Mouse (Mus musculus): ENCODE measurements at regions not wholly inside any gene's neighbourhood (a gene's known extent, or its start where the extent isn't known, plus 50 kb on each side); places are given as distances from the start of the nearest gene placed in this dataset.

DNA sequence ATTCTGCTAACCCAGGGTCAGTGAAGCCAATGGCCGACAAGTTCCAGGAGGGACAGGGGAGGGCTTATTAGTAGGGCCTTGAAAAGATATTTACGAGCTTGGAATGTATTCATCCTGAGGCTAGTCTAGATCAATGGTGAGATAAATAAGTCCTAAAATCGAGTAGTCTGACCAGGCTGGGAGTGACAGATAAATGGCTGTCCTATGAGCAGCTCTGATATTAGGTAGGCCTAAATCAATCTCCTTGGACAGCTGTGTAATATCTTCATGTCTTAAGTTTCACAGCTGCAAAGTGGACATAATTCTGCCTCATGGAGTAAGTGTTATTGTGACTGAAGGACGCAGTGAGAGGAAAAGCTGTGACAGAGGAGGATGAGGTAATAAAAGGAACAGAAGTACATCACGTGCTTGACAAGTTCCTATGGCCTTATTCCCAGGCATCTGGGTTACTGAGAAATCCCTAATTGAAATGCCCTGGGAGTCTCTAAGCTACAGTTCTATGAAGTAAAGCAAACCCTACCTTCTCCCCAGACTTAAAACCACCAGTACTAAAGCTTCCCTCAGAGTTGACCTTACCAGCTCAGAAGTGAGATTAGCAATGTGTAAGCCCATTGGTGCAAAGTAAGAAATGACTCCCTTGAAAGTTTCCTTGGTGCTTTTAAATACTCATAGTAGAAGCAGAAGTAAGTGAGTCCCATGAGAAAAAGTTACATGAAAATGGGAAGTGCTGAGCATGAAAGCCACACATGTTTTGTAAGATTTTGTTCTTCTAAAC is 123.3 kb upstream of the Itga4 start:
- H3K4me1 ChIP-seq: no peaks in the 10 kb centered on the region
- no peak overlapping the region for H3K4me2 ChIP-seq
- H3K27ac ChIP-seq: no peak overlapping the region
- no peaks in the 10 kb centered on the region for H3K9me3 ChIP-seq
- no peaks in the 10 kb centered on the region for H3K27me3 ChIP-seq
- WGBS: 75% methylated on average over 5 of the region's 5 CpGs
- no peak for ATAC-seq (ENCODE audit: low FRiP score)
- H3K9ac ChIP-seq: no peak overlapping the region
- no peaks in the 10 kb centered on the region for H3K36me3 ChIP-seq (replicated peaks)
- H3K4me3 ChIP-seq (replicated peaks): no peak overlapping the region

DNA sequence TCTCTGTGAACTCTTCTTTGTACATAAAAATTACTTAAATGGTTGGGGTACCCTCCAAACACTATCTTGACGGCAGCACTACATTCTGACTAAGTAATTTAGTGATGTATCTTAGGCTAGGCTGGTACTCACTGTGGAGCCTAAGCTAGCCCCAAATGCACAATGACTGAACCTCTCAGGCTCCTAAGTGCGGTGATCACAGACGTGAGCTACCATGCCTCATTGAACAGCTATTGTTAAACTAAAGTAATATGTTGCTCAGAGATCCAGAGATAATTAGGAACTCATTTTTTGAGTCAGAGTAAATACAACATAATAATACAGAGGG is 122.7 kb upstream of the Itga4 start:
- Histone ChIP-seq H3K9ac (no peak overlapping the region), H3K27me3 (no peaks in the 10 kb centered on the region), H3K4me1 (no peaks in the 10 kb centered on the region), H3K4me2 (no peak overlapping the region), H3K4me3 (replicated peaks) (no peak overlapping the region), H3K27ac (no peak overlapping the region), H3K36me3 (replicated peaks) (no peaks in the 10 kb centered on the region), H3K9me3 (no peaks in the 10 kb centered on the region)
- no peak for ATAC-seq (ENCODE audit: low FRiP score)
- 64% methylated on average over 3 of the region's 3 CpGs for WGBS

DNA sequence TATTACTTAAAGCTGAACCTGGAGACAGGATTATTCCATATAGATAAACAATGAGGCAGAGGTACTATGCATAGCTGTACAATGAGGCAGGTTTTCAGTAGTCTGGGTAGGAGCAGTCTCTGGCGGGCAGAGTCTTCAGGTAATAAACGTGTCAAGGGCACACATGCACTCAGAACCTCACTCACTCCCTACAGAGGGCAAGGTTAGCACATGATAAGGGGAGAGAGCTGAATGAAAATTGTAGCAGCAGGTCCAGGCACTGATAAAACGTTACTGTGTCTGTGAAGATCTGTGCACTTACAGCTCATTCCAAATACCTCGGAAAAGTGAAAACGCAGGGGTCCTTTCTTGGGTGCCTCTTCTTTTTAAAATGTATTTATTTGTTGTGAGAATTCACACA is 120.9 kb upstream of the Itga4 start:
- no peaks in the 10 kb centered on the region for H3K36me3 ChIP-seq (replicated peaks)
- WGBS: 91% methylated on average over 5 of the region's 5 CpGs
- no peak for ATAC-seq (ENCODE audit: low FRiP score)
- H3K9ac ChIP-seq: no peak overlapping the region
- H3K4me3 ChIP-seq (replicated peaks): no peak overlapping the region
- H3K4me1 ChIP-seq: no peaks in the 10 kb centered on the region
- H3K4me2 ChIP-seq: no peak overlapping the region
- H3K9me3 ChIP-seq: no peaks in the 10 kb centered on the region
- no peaks in the 10 kb centered on the region for H3K27me3 ChIP-seq
- H3K27ac ChIP-seq: no peak overlapping the region

DNA sequence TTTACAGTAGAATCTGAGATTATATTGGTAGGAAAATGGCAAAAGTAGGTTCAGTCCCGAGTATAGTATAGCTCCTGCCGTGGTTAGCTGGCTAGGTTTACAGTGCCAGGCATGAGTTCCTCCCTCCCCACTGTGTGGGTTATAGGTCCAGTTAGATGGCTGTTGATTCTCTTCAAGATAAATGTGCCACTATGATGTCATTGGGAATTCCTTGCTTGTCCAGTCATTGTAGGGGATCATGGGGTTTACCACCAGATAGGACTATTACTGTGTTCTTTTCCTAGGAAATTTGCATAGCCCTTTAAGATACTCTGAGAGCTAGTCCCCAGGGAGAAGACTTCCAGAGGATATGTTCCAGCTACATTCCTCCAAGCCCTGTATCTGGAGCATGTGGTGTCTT is 119.2 kb upstream of the Itga4 start:
- H3K9ac ChIP-seq: no peak overlapping the region
- no peaks in the 10 kb centered on the region for H3K36me3 ChIP-seq (replicated peaks)
- no peak overlapping the region for H3K27ac ChIP-seq
- H3K4me3 ChIP-seq (replicated peaks): no peak overlapping the region
- no peak overlapping the region for H3K4me2 ChIP-seq
- H3K27me3 ChIP-seq: no peaks in the 10 kb centered on the region
- no peaks in the 10 kb centered on the region for H3K9me3 ChIP-seq
- H3K4me1 ChIP-seq: peaks cover 5% of the 10 kb centered on the region; the same call in 1 of the 2 replicates
- WGBS: 90% methylated on average over 2 of the region's 2 CpGs
- ATAC-seq (ENCODE audit: low FRiP score): no peak

DNA sequence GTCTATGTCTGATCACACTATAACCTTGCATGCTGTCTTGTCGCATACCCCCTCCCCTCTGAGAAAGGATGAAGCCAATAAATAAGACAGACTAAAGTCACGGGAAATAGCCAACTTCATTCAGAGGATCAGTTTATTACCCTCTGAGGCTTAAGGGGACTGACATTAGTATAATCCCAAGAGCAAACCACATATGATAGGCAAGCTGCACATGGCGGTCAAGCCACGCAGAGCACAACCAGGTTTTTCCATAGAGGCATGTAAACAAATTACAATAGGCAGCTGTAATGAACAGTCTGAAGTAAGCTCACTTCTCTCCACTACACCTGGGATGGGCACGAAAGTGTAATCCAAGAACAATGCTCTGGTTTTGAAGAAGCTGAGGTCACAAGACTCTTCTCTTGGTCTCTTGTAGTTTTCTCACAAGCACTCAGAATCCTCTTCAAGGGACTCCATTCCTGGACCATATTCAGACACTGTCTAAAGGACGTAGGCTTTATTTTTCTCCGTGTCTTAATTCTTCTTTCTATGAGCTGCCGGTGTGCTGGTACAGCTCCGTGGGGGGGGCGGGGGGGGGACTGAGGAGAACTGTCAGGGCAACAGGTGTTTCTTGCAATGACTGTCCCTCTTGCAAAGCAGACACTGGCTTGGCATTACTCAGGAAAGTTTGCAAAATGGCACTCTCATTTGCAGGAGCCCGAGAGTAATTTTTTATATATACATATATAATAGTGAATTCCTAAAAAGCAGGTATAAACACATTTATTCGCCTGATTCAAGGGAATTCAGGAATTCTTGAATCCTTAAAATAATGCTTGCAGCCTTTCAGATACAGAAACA is 118.4 kb upstream of the Itga4 start:
- Histone ChIP-seq H3K4me3 (replicated peaks) (no peak overlapping the region), H3K9me3 (no peaks in the 10 kb centered on the region), H3K9ac (no peak overlapping the region), H3K4me1 (peaks cover 5% of the 10 kb centered on the region; the same call in 1 of the 2 replicates), H3K36me3 (replicated peaks) (no peaks in the 10 kb centered on the region), H3K27ac (no peak overlapping the region), H3K4me2 (no peak overlapping the region), H3K27me3 (no peaks in the 10 kb centered on the region)
- 90% methylated on average over 12 of the region's 12 CpGs for WGBS
- no peak for ATAC-seq (ENCODE audit: low FRiP score)

DNA sequence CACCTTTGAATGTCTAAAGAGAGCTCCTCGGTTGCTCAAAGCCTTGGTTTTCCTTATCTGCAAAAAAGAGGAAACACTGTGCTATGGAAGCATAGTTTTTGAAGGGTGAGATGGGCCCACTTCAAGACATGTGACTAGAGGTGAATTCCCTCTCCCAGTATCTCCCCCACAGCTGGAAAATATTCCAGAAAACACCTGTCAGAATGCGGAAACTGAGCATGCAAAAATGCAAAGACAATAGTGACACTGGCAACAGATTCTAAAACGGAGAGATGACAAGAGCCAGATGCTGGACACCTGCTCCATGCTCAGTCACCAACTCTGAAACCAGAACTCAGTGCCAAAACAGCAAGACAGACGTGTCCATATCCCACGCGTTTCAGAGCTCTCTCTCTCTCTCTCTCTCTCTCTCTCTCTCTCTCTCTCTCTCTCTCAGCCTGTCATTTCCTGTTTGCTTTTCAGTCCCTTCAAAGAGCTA is 117.5 kb upstream of the Itga4 start:
- Histone ChIP-seq H3K27ac (no peak overlapping the region), H3K4me3 (replicated peaks) (no peak overlapping the region), H3K9me3 (no peaks in the 10 kb centered on the region), H3K27me3 (no peaks in the 10 kb centered on the region), H3K4me2 (no peak overlapping the region), H3K9ac (no peak overlapping the region), H3K36me3 (replicated peaks) (no peaks in the 10 kb centered on the region), H3K4me1 (peaks cover 5% of the 10 kb centered on the region; the same call in 1 of the 2 replicates)
- no peak for ATAC-seq (ENCODE audit: low FRiP score)
- WGBS: 77% methylated on average over 6 of the region's 6 CpGs

DNA sequence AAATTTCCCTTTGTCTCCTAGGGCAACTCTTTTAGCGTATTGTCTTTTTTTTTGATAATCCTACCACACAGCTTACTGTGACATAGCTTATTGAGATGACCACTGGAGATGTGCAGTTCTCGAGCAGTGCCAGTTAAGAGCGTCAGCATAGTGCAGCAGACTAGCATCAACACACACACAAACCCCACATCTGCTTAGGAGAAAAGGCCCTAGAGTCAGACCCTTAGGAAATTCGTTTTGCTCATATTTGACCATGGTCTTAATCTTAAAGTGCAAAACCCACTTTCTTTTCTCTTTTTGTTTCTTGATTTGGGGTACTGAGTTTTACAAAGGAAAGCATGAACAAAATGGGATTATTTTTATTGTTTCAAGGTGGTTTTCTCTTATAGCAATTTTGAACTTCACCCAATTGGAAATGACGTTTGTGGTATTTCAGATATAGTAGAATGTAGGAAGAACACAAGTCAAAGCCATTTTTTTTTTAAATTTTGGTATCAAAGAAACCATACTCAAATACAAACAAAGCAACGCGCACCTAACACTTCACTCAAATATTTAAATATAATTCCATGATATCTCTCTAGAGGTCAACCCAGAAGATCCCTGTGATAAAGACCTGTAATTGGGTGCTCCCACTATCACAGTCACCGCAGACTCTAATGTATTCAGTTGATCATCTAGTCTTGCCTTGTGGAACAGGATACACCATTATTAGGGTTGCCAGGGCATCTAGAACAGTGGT is 116.7 kb upstream of the Itga4 start:
- WGBS: 85% methylated on average over 8 of the region's 8 CpGs
- H3K36me3 ChIP-seq (replicated peaks): no peaks in the 10 kb centered on the region

DNA sequence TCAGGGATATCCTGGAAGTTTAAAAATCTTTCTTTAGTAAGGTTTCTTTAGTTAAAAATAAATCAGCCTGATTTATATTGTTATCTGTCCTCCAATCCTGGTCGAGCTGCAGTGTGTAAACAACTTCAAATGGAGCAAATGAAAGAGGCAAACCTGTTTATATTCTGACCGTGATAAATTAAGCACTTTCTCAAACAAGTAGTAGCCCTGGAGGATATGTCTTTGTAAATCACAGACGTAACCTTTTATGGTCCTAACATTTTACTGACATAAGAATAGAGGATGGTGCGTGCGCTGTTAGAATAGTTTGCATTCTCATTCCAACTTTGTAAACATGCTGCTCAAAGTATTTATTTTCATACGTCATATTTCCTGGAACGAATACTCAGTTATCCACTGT is 113.3 kb upstream of the Itga4 start:
- no peak overlapping the region for H3K27ac ChIP-seq
- 83% methylated on average over 7 of the region's 7 CpGs for WGBS
- no peak overlapping the region for H3K4me3 ChIP-seq (replicated peaks)
- H3K27me3 ChIP-seq: no peaks in the 10 kb centered on the region
- no peak overlapping the region for H3K4me2 ChIP-seq
- H3K4me1 ChIP-seq: peaks cover 5% of the 10 kb centered on the region; the same call in 1 of the 2 replicates
- H3K36me3 ChIP-seq (replicated peaks): no peaks in the 10 kb centered on the region
- no peak for ATAC-seq (ENCODE audit: low FRiP score)
- H3K9me3 ChIP-seq: no peaks in the 10 kb centered on the region
- no peak overlapping the region for H3K9ac ChIP-seq

More for the DNA sequence above, 116.7 kb upstream of the Itga4 start:
- H3K9ac ChIP-seq: no peak overlapping the region
- no peak overlapping the region for H3K27ac ChIP-seq
- peaks cover 5% of the 10 kb centered on the region; the same call in 1 of the 2 replicates for H3K4me1 ChIP-seq
- ATAC-seq (ENCODE audit: low FRiP score): no peak
- no peaks in the 10 kb centered on the region for H3K9me3 ChIP-seq
- H3K4me2 ChIP-seq: no peak overlapping the region
- H3K27me3 ChIP-seq: no peaks in the 10 kb centered on the region
- no peak overlapping the region for H3K4me3 ChIP-seq (replicated peaks)

DNA sequence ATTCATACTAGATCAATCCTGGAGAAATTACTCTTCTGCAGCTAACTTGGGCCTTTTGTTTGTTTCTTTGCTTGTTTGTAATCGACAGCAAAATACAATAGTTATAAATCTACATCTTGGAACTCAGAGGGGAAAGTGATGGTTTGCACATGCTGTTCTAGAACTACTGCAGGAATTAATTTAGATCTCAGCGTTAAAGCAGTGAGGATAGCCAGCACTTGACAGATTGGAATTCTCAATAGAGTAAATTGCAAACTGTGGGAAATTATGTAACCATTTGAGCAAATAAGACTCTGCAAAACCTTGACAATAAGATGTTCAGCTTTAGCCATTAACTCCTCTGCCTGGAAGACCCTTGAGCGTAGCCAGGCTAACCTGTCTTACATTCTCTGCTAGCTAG is 112.0 kb upstream of the Itga4 start:
- WGBS: 92% methylated on average over 3 of the region's 3 CpGs

DNA sequence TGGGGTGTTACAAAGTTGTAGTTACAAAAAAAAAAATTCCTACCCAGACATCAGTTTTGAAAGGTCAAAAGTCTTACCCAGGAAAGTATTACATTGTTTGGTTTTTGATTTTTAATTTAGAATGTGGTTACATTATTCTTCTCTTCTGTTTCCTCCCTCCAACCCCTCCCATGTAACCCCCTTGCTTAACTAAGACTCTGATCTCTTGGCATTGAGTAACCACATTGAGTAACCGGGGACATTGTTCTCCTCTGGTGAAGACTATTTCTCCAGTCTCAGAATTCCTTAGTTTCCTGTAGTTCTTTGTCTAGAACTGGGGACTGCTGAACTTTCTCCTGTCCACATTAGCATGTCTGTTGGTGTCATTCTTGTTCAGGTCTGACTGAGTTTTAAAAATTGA is 109.3 kb upstream of the Itga4 start:
- H3K4me3 ChIP-seq (replicated peaks): no peak overlapping the region
- H3K27me3 ChIP-seq: peaks cover 7% of the 10 kb centered on the region; the same call in 1 of the 2 replicates
- H3K9ac ChIP-seq: no peak overlapping the region
- H3K9me3 ChIP-seq: no peaks in the 10 kb centered on the region
- WGBS: 85% methylated on average over 1 of the region's 1 CpGs
- H3K4me1 ChIP-seq: no peaks in the 10 kb centered on the region
- no peak overlapping the region for H3K27ac ChIP-seq
- H3K4me2 ChIP-seq: no peak overlapping the region
- ATAC-seq (ENCODE audit: low FRiP score): no peak
- no peaks in the 10 kb centered on the region for H3K36me3 ChIP-seq (replicated peaks)

More for the DNA sequence above, 112.0 kb upstream of the Itga4 start:
- Histone ChIP-seq H3K27me3 (no peaks in the 10 kb centered on the region), H3K4me3 (replicated peaks) (no peak overlapping the region), H3K36me3 (replicated peaks) (no peaks in the 10 kb centered on the region), H3K4me1 (peaks cover 5% of the 10 kb centered on the region; the same call in 1 of the 2 replicates), H3K9me3 (no peaks in the 10 kb centered on the region), H3K4me2 (no peak overlapping the region), H3K27ac (no peak overlapping the region), H3K9ac (no peak overlapping the region)
- ATAC-seq (ENCODE audit: low FRiP score): no peak

DNA sequence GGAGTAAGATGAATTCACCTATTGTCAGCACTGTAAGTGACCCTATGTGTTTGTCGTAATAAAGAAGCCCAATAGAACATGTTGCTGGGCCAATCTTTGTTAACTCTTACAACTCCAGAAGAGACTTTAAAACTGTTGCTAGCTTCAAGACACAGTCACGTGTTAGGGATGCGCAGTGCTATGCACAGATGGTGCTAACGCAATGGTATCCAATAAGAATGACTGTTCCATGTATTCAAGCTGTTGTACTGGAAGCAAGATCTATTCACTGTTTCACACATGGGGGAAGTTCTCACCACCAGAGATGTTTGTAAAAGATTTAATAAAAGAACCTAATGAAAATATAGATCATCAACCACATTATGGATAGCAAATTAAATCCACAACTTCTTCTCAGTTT is 108.7 kb upstream of the Itga4 start:
- Histone ChIP-seq H3K4me3 (replicated peaks) (no peak overlapping the region), H3K27ac (no peak overlapping the region), H3K4me2 (no peak overlapping the region), H3K36me3 (replicated peaks) (no peaks in the 10 kb centered on the region), H3K27me3 (peaks cover 7% of the 10 kb centered on the region; the same call in 1 of the 2 replicates), H3K4me1 (no peaks in the 10 kb centered on the region), H3K9ac (no peak overlapping the region), H3K9me3 (no peaks in the 10 kb centered on the region)
- 76% methylated on average over 4 of the region's 4 CpGs for WGBS
- ATAC-seq (ENCODE audit: low FRiP score): no peak

DNA sequence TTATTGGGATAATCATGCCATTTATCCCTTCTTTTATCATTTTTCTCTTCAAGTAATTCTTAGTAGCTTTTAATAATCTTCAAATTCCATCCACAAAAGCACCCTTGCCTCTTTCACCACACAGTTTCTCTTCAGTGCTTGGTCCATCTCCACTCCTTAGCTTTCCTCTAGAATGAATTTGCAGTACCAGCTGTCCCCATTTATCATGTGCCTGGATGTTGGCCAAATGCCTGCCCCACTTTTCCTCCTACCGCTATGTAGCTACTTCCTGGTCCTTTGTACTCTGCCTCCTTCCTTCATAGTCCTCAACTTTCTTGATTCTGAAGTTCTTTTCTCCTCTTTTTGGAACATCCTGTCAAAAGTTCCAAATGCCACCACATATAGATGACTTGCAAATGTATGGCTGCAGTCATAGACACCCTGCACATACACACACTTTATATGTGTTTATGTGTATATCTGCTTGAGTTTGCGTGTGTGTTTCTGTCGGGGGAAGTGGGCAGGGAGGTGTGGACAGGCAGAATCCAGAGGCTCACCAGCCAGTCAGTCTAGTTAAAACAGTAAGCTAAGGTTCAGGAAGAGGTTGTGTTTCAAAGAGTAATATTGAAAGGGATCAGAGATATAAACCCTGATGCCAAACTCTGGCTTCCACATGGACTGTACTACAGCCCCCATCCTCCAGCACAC is 106.1 kb upstream of the Itga4 start:
- peaks cover 7% of the 10 kb centered on the region; the same call in 1 of the 2 replicates for H3K27me3 ChIP-seq
- H3K4me3 ChIP-seq (replicated peaks): no peak overlapping the region
- 88% methylated on average over 3 of the region's 3 CpGs for WGBS
- H3K27ac ChIP-seq: no peak overlapping the region
- no peaks in the 10 kb centered on the region for H3K36me3 ChIP-seq (replicated peaks)
- H3K4me1 ChIP-seq: no peaks in the 10 kb centered on the region
- ATAC-seq (ENCODE audit: low FRiP score): no peak
- H3K9me3 ChIP-seq: no peaks in the 10 kb centered on the region
- H3K4me2 ChIP-seq: no peak overlapping the region
- H3K9ac ChIP-seq: no peak overlapping the region

Measured in forebrain, embryonic 12.5 days (tissue).